Mouse (Mus musculus) kidney, postnatal 0 days (tissue): ENCODE measurements around the gene Myt1. TPM values are rescaled to one million over a fixed set of nuclear protein-coding genes. Genes with fewer than 3 reads are reported as not detected.
"Not testable (repeated sequence)": the region's sequence is repeated elsewhere in the genome, so short reads cannot be mapped to it uniquely, and the experiment has no call there.

Experiments used
- ATAC-seq: fragments of 200-750 bp; cut with Nextera tagmentation; replicated peaks from 2 replicates; pipeline ENCODE4 v1.8.0; 2017; ENCODE audit warnings: low read depth, moderate number of reproducible peaks, moderate TSS enrichment, moderate library complexity; ENCODE audit not compliant: low FRiP score
- DNase-seq: peaks from one replicate; pipeline ENCODE4 v3.0.0-alpha.2; 2016; ENCODE audit warnings: low spot score
- H3K27ac ChIP-seq: fragments of 300-500 bp; sonication (generic); 2 replicates; pipeline ENCODE4 v1.5.1; 2014; ENCODE audit warnings: mild to moderate bottlenecking
- H3K27me3 ChIP-seq: fragments of 300-500 bp; sonication (generic); 2 replicates; pipeline ENCODE4 v1.6.1; 2014; ENCODE audit warnings: low read length, mixed read lengths; ENCODE audit not compliant: insufficient read depth
- H3K36me3 ChIP-seq: fragments of 300-500 bp; sonication (generic); 2 replicates; pipeline ENCODE4 v1.6.1; 2014; ENCODE audit warnings: low read length, mixed read lengths; ENCODE audit not compliant: insufficient read depth
- H3K4me1 ChIP-seq: fragments of 300-500 bp; sonication (generic); replicated peaks from 2 replicates; pipeline ENCODE4 v1.6.1; 2014; ENCODE audit warnings: antibody characterized with exemption, low read length, mixed read lengths; ENCODE audit not compliant: insufficient read depth
- H3K4me2 ChIP-seq: fragments of 300-500 bp; sonication (generic); 2 replicates; pipeline ENCODE4 v1.6.1; 2014; ENCODE audit warnings: mild to moderate bottlenecking, low read length, moderate library complexity, mixed read lengths
- H3K4me3 ChIP-seq: fragments of 300-500 bp; sonication (generic); replicated peaks from 2 replicates; pipeline ENCODE4 v1.5.1; 2014; ENCODE audit warnings: low read depth, low read length
- H3K9ac ChIP-seq: fragments of 300-500 bp; sonication (generic); 2 replicates; pipeline ENCODE4 v1.6.1; 2014; ENCODE audit warnings: low read depth, low read length
- H3K9me3 ChIP-seq: fragments of 300-500 bp; sonication (generic); replicated peaks from 2 replicates; pipeline ENCODE4 v1.6.1; 2016; ENCODE audit warnings: low read length, inconsistent platforms, mixed read lengths
- CTCF ChIP-seq: IDR thresholded peaks from 2 replicates; pipeline ENCODE4 v1.5.1; 2016; ENCODE audit warnings: antibody characterized with exemption, low read depth, mild to moderate bottlenecking, moderate library complexity
- WGBS: fragments of 180-500 bp; shearing (Covaris S2); extraction: QIAGEN DNeasy Blood & Tissue Kit; methylation state at CpG from one replicate; pipeline ENCODE4 v1.1.7; 2014; 5-methylcytosine and 5-hydroxymethylcytosine counted together
- polyA plus RNA-seq: library from polyadenylated mRNA; unstranded; fragments of >200 nt; fragmentation: Nextera tagmentation; extraction: Ambion mirVana; gene quantifications from 2 replicates; pipeline ENCODE4 v1.2.1, GENCODE M21; 2015

Myt1 gene
- polyA plus RNA-seq, 1 experiment from 2014 or later = not detected

DNA sequence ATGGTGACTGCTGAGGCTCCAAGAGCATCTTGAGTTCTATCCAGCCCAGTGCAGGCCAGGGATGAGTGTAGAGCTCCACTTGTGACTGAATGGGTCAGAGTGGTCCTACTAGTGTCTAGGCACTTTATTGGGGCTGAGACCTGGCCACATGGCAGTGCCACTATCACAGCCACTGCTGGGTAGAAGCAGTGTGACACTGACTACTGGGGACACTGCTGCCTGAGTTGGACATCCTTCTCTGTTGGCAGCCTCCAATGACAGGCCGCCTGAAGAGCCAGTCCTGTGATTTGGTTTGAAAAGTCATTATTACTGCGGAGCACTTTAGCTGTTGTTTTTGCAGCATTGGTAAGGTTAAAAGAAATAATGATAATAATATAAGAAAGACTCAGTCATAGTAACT lies 10.1 kb downstream of the Myt1 start:
- no peak for DNase-seq
- H3K9me3 ChIP-seq = no peaks in the 10 kb centered on the region
- ATAC-seq = no peak
- H3K4me3 ChIP-seq = no peak overlapping the region
- no peak for TF ChIP-seq CTCF
- H3K4me1 ChIP-seq = no peaks in the 10 kb centered on the region
- H3K27me3 ChIP-seq = no peaks in the 10 kb centered on the region
- H3K27ac ChIP-seq = no peak overlapping the region
- no peak overlapping the region for H3K9ac ChIP-seq
- H3K4me2 ChIP-seq = no peak overlapping the region
- no peaks in the 10 kb centered on the region for H3K36me3 ChIP-seq
- 75% methylated on average over 2 of the region's 2 CpGs for WGBS

DNA sequence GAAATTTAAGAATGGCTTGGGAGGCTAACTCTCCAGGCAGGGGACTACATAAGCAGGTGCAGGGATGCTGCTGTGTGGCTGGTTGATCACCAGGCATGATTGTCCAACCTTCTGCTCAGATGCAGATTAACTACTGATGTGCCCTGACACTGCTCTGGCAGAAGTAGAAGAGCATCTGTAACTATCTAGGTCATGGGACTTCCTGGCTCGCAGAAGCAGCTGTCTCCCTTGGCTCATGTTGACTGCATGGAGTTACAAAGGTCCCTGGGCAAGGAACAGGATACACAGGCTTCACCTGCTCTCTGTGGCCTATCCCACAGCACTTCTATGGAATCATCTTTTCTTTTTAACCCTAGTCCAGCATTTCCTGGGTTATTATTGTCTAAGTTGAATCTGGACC lies 12.7 kb downstream of the Myt1 start:
- Histone ChIP-seq H3K4me2 (no peak overlapping the region), H3K4me3 (no peak overlapping the region), H3K36me3 (no peaks in the 10 kb centered on the region), H3K4me1 (no peaks in the 10 kb centered on the region), H3K9me3 (no peaks in the 10 kb centered on the region), H3K9ac (no peak overlapping the region), H3K27ac (no peak overlapping the region), H3K27me3 (no peaks in the 10 kb centered on the region)
- ATAC-seq = no peak
- 59% methylated on average over 1 of the region's 1 CpGs for WGBS
- no peak for DNase-seq
- no peak for TF ChIP-seq CTCF

DNA sequence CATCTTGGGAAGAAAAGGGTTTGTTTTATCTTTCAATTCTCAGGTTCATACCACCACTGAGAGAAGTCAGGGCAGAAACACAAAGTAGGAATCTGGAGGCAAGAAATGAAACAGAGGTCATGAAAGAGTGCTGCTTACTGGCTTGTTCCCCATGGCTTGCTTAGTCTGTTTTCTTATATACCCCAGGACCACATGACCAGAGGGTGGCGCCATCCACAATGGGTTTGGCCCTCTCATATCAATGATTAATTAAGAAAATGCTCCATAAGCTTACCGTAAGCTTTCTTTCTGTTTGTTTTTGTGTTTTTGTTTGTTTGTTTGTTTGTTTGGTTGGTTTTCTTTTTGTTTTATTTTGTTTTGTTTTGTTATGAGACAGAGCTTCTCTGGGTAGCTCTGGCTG lies 14.6 kb downstream of the Myt1 start:
- no peaks in the 10 kb centered on the region for H3K36me3 ChIP-seq
- no peak overlapping the region for H3K4me3 ChIP-seq
- H3K9me3 ChIP-seq = no peaks in the 10 kb centered on the region
- no peak overlapping the region for H3K4me2 ChIP-seq
- DNase-seq (no peak), ATAC-seq (no peak)
- H3K4me1 ChIP-seq = no peaks in the 10 kb centered on the region
- WGBS = 42% methylated on average over 2 of the region's 2 CpGs
- TF ChIP-seq CTCF = peak; percentile 22; the same call in 1 of the 2 replicates
- no peaks in the 10 kb centered on the region for H3K27me3 ChIP-seq
- no peak overlapping the region for H3K9ac ChIP-seq
- H3K27ac ChIP-seq = no peak overlapping the region

GRCm38 (mm10) chr2:181781421-181781820 lies 18.3 kb downstream of the Myt1 start:
- H3K27me3 ChIP-seq = no peaks in the 10 kb centered on the region
- no peaks in the 10 kb centered on the region for H3K9me3 ChIP-seq
- no peaks in the 10 kb centered on the region for H3K36me3 ChIP-seq
- H3K4me1 ChIP-seq = no peaks in the 10 kb centered on the region
- TF ChIP-seq CTCF = no peak
- WGBS = 37% methylated on average over 1 of the region's 1 CpGs
- no peak overlapping the region for H3K9ac ChIP-seq
- H3K4me2 ChIP-seq = no peak overlapping the region
- ATAC-seq (no peak), DNase-seq (peak; percentile 4)
- H3K4me3 ChIP-seq = no peak overlapping the region
- no peak overlapping the region for H3K27ac ChIP-seq

DNA sequence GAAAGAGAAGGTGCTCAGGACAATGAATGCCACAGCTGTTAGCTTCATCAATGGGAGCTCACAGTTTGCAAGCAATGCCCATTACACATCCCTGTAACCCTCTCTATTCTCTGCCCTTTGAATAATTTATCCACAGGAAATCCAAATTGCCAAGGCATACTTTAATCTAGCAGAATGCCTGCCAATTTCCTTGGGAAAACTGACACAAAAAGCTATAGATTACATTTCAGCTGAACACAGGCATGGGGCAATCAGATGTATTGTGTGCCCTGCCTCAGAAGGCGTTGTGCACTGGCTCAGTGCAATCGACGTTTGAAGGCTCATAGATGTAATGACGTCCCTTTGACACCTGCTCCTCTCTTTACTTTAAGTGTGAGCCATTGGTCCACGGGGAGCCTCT lies 24.7 kb downstream of the Myt1 start:
- no peaks in the 10 kb centered on the region for H3K36me3 ChIP-seq
- no peak overlapping the region for H3K9ac ChIP-seq
- no peak overlapping the region for H3K4me3 ChIP-seq
- no peak for DNase-seq
- no peaks in the 10 kb centered on the region for H3K27me3 ChIP-seq
- no peak overlapping the region for H3K4me2 ChIP-seq
- TF ChIP-seq CTCF = no peak
- ATAC-seq = no peak
- no peaks in the 10 kb centered on the region for H3K4me1 ChIP-seq
- H3K27ac ChIP-seq = no peak overlapping the region
- WGBS = 74% methylated on average over 5 of the region's 5 CpGs
- H3K9me3 ChIP-seq = no peaks in the 10 kb centered on the region

DNA sequence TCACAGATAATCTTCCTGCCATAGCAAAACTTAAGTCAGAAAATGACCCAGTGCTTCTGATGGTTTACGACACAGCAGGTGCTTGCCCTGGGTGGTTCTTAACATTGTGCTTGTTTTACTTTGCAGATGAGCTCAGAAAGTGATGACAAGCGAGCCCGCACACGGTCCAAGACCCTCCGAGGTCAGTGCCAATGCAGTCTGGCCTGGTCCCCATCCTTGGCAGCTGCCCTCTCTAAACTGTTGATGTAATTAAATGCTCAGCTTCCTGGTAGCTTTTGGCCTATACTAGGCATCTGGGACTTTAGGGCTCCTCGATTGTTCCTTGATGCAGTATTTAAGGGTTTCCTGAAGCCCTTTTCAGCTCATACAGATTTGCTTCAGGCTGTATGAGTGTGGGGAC lies 26.3 kb downstream of the Myt1 start:
- Histone ChIP-seq H3K4me3 (no peak overlapping the region), H3K36me3 (no peaks in the 10 kb centered on the region), H3K4me2 (no peak overlapping the region), H3K27ac (no peak overlapping the region), H3K27me3 (no peaks in the 10 kb centered on the region), H3K9ac (no peak overlapping the region), H3K9me3 (no peaks in the 10 kb centered on the region), H3K4me1 (no peaks in the 10 kb centered on the region)
- TF ChIP-seq CTCF = no peak
- no peak for DNase-seq
- WGBS = 80% methylated on average over 6 of the region's 6 CpGs
- no peak for ATAC-seq

- not testable (repeated sequence) for H3K4me1 ChIP-seq, ATAC-seq, H3K9me3 ChIP-seq
These were observed 30.1 kb downstream of the Myt1 start for GRCm38 (mm10) chr2:181793186-181793585.

More at GRCm38 (mm10) chr2:181793186-181793585, 30.1 kb downstream of the Myt1 start:
- H3K27ac ChIP-seq, H3K4me2 ChIP-seq, H3K27me3 ChIP-seq, H3K9ac ChIP-seq, H3K4me3 ChIP-seq, DNase-seq, H3K36me3 ChIP-seq: not testable (repeated sequence)
- 86% methylated on average over 8 of the region's 8 CpGs for WGBS
